ENCODE assay signal across 13 mouse cellular contexts in the genomic region with DNA sequence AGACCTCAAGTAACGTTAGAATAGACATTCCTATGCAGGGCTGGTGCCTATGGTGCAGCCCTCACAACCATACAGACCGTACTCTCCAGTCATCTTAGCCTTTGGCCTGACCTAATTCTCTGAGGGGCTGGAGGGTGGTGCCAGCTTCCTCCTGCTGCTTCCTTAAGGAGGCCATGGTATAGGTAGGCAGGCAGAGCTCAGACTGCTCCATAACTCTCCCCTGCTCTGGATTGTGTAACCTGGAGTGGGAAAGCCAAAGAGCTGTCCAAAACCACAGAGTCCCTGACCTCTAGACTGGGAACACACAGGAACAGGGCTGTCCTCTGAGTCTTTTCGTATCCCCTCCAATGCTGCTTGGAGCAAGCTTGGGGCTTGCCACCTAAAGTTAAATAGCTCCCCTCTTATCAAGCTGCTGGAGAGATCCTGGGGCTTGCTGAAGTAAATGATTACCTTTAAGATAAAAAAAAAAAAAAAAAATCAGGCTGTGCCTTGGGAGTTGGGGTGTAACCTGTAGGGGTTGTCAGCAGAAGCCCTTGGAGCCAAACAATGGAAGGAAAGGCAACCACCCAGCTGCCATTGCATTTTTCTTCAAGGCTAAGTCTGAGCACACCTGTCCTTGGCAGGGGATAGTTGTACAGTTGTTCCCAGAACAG. TPM values are rescaled to one million over a fixed set of nuclear protein-coding genes. Genes with fewer than 3 reads are reported as not detected.
DNase-seq lines count a peak whose midpoint lies in the region; ATAC-seq and TF ChIP-seq lines count a peak whose summit lies in the region.
"Had no signal": no experiment of that assay in that cellular context is flagged by ENCODE, and none has a peak within 500 bp of the region (broad histone marks: within the 10 kb centered on the region; RNA-seq: fewer than 3 reads in every experiment).

No protein-coding gene starts in this region.

- peak overlapping the region; percentile 68 for H3K27ac ChIP-seq in kidney, embryonic 16.5 days (ENCODE audit: low read length)
- no peak overlapping the region for H3K27ac ChIP-seq in lung, postnatal 0 days (ENCODE audit: low read length)
- H3K27ac ChIP-seq in stomach, postnatal 0 days (replicated peaks), result no peak overlapping the region
- H3K27ac ChIP-seq in heart, embryonic 12.5 days (ENCODE audit: poor library complexity, severe bottlenecking), result no peak overlapping the region
- H3K27ac ChIP-seq: heart, embryonic 15.5 days; hindbrain, embryonic 15.5 days; limb, embryonic 10.5 days; macrophage; midbrain, embryonic 13.5 days had no signal

- peak; percentile 32; the same call in 1 of the 2 replicates for ATAC-seq in kidney, embryonic 16.5 days (ENCODE audit: low FRiP score, low TSS enrichment)
- ATAC-seq in lung, postnatal 0 days, result peak; percentile 89
- peak; percentile 31; the same call in 1 of the 2 replicates for ATAC-seq in stomach, postnatal 0 days (ENCODE audit: low FRiP score, low TSS enrichment)
- no peak for ATAC-seq in heart, embryonic 12.5 days (ENCODE audit: insufficient number of reproducible peaks, low FRiP score)
- ATAC-seq: midbrain, embryonic 13.5 days had no signal

- H3K9ac ChIP-seq in kidney, embryonic 16.5 days (replicated peaks; ENCODE audit: low read length), result no peak overlapping the region
- no peak overlapping the region for H3K9ac ChIP-seq in lung, postnatal 0 days (replicated peaks; ENCODE audit: low read depth)
- H3K9ac ChIP-seq in stomach, postnatal 0 days (ENCODE audit: low read length), result no peak overlapping the region
- no peak overlapping the region for H3K9ac ChIP-seq in heart, embryonic 12.5 days
- H3K9ac ChIP-seq: heart, embryonic 15.5 days; hindbrain, embryonic 15.5 days; midbrain, embryonic 13.5 days had no signal

- no peaks in the 10 kb centered on the region for H3K36me3 ChIP-seq in kidney, embryonic 16.5 days (ENCODE audit: insufficient read depth, low read length)
- H3K36me3 ChIP-seq in lung, postnatal 0 days (ENCODE audit: insufficient read depth, low read length), result no peaks in the 10 kb centered on the region
- peaks cover 6% of the 10 kb centered on the region for H3K36me3 ChIP-seq in stomach, postnatal 0 days (ENCODE audit: control insufficient read depth, insufficient read depth, low read length)
- H3K36me3 ChIP-seq in heart, embryonic 12.5 days, result no peaks in the 10 kb centered on the region
- H3K36me3 ChIP-seq: heart, embryonic 15.5 days; hindbrain, embryonic 15.5 days; limb, embryonic 10.5 days had no signal

- H3K4me1 ChIP-seq in kidney, embryonic 16.5 days (ENCODE audit: insufficient read depth, low read length), result peaks cover 18% of the 10 kb centered on the region
- peaks cover 7% of the 10 kb centered on the region; the same call in 1 of the 2 replicates for H3K4me1 ChIP-seq in lung, postnatal 0 days (ENCODE audit: insufficient read depth, low read depth, low read length)
- H3K4me1 ChIP-seq in stomach, postnatal 0 days (replicated peaks; ENCODE audit: control insufficient read depth, insufficient read depth), result 0 out of 2 replicates have a peak, but pooled peaks cover 3% of the 10 kb centered on the region
- peaks cover 13% of the 10 kb centered on the region for H3K4me1 ChIP-seq in heart, embryonic 12.5 days (replicated peaks)

- peaks cover 17% of the 10 kb centered on the region for H3K27me3 ChIP-seq in kidney, embryonic 16.5 days (ENCODE audit: insufficient read depth, low read length)
- peaks cover 20% of the 10 kb centered on the region for H3K27me3 ChIP-seq in lung, postnatal 0 days (replicated peaks; ENCODE audit: insufficient read depth, low read length)
- peaks cover 3% of the 10 kb centered on the region for H3K27me3 ChIP-seq in stomach, postnatal 0 days (ENCODE audit: control insufficient read depth, insufficient read depth, low read length)
- H3K27me3 ChIP-seq in heart, embryonic 12.5 days (replicated peaks), result peaks cover 48% of the 10 kb centered on the region

- TF ChIP-seq EP300 in lung, postnatal 0 days (IDR thresholded peaks at IDR 0.05), result no peak
- no peak for TF ChIP-seq EP300 in stomach, postnatal 0 days (optimal IDR thresholded peaks at IDR 0.05)

- no peak overlapping the region for H3K4me2 ChIP-seq in kidney, embryonic 16.5 days (replicated peaks; ENCODE audit: low read depth, low read length)
- H3K4me2 ChIP-seq in lung, postnatal 0 days (replicated peaks; ENCODE audit: low read depth, low read length), result no peak overlapping the region
- H3K4me2 ChIP-seq in stomach, postnatal 0 days (replicated peaks; ENCODE audit: low read depth), result no peak overlapping the region
- H3K4me2 ChIP-seq in heart, embryonic 12.5 days, result no peak overlapping the region
- H3K4me2 ChIP-seq: heart, embryonic 15.5 days; hindbrain, embryonic 15.5 days; midbrain, embryonic 13.5 days had no signal

- no peak for TF ChIP-seq CTCF in lung, postnatal 0 days (IDR thresholded peaks at IDR 0.05)
- TF ChIP-seq CTCF in stomach, postnatal 0 days (IDR thresholded peaks at IDR 0.05; ENCODE audit: low read depth), result no peak

- H3K4me3 ChIP-seq in kidney, embryonic 16.5 days (ENCODE audit: low read length), result no peak overlapping the region
- no peak overlapping the region for H3K4me3 ChIP-seq in lung, postnatal 0 days (ENCODE audit: low read depth, low read length)
- no peak overlapping the region for H3K4me3 ChIP-seq in stomach, postnatal 0 days (ENCODE audit: low read depth, low read length)
- H3K4me3 ChIP-seq in heart, embryonic 12.5 days, result no peak overlapping the region
- H3K4me3 ChIP-seq: heart, embryonic 15.5 days; hindbrain, embryonic 15.5 days; limb, embryonic 10.5 days; midbrain, embryonic 13.5 days had no signal

- no peak for DNase-seq in kidney, postnatal 4 days
- DNase-seq in fat pad, adult 2 months (ENCODE audit: extremely low read depth, low read depth, low spot score), result peak; percentile 46
- peak; percentile 76 for DNase-seq in lung, postnatal 0 days (ENCODE audit: low spot score)
- DNase-seq in stomach, postnatal 0 days (ENCODE audit: low spot score), result peak; percentile 19
- DNase-seq in cerebellum, adult 8-10 months, result no peak
- DNase-seq: right cerebral cortex, postnatal 4 days had no signal

- no peaks in the 10 kb centered on the region for H3K9me3 ChIP-seq in kidney, embryonic 16.5 days (ENCODE audit: low read length)
- H3K9me3 ChIP-seq in lung, postnatal 0 days (ENCODE audit: low read length), result no peaks in the 10 kb centered on the region
- H3K9me3 ChIP-seq in stomach, postnatal 0 days (ENCODE audit: control insufficient read depth, low read length), result no peaks in the 10 kb centered on the region
- H3K9me3 ChIP-seq in heart, embryonic 12.5 days (replicated peaks), result no peaks in the 10 kb centered on the region
- H3K9me3 ChIP-seq: heart, embryonic 15.5 days; hindbrain, embryonic 15.5 days; limb, embryonic 10.5 days; midbrain, embryonic 13.5 days had no signal

- 74% methylated on average over 3 of the region's 3 CpGs for WGBS in kidney, embryonic 16.5 days
- WGBS in lung, postnatal 0 days, result 47% methylated on average over 3 of the region's 3 CpGs
- WGBS in stomach, postnatal 0 days, result 64% methylated on average over 3 of the region's 3 CpGs
- 76% methylated on average over 3 of the region's 3 CpGs for WGBS in heart, embryonic 12.5 days

RNA-seq across cellular contexts. Expression of a gene that starts 9.3 kb away (rescaled TPM):
- 9.3 and 9.5 TPM in 2 replicates for polyA plus RNA-seq in kidney, embryonic 16.5 days (2015; fragmentation: Nextera tagmentation; extraction: Ambion mirVana)
- polyA plus RNA-seq in lung, postnatal 0 days (2015; fragmentation: Nextera tagmentation; extraction: Ambion mirVana), result 5.0 and 5.5 TPM in 2 replicates
- 3.9 and 4.5 TPM in 2 replicates for polyA plus RNA-seq in stomach, postnatal 0 days (2015; fragmentation: Nextera tagmentation; extraction: Ambion mirVana)
- 2.6 and 2.9 TPM in 2 replicates for polyA plus RNA-seq in heart, embryonic 12.5 days (2016; fragmentation: Nextera tagmentation; extraction: Ambion mirVana)

RNA-seq across cellular contexts. Expression of a gene that starts 23.5 kb away (rescaled TPM):
- 0.37 and 0.57 TPM in 2 replicates for polyA plus RNA-seq in kidney, embryonic 16.5 days (2015; fragmentation: Nextera tagmentation; extraction: Ambion mirVana)
- 37.3 and 41.4 TPM in 2 replicates for polyA plus RNA-seq in lung, postnatal 0 days (2015; fragmentation: Nextera tagmentation; extraction: Ambion mirVana)
- 0.51 and 0.53 TPM in 2 replicates for polyA plus RNA-seq in stomach, postnatal 0 days (2015; fragmentation: Nextera tagmentation; extraction: Ambion mirVana)
- polyA plus RNA-seq in heart, embryonic 12.5 days (2016; fragmentation: Nextera tagmentation; extraction: Ambion mirVana), result not detected in 2 replicates

RNA-seq across cellular contexts. Expression of a gene that starts 28.6 kb away (rescaled TPM):
- 54.4 and 56.0 TPM in 2 replicates for polyA plus RNA-seq in kidney, embryonic 16.5 days (2015; fragmentation: Nextera tagmentation; extraction: Ambion mirVana)
- 23.7 and 28.5 TPM in 2 replicates for polyA plus RNA-seq in lung, postnatal 0 days (2015; fragmentation: Nextera tagmentation; extraction: Ambion mirVana)
- polyA plus RNA-seq in stomach, postnatal 0 days (2015; fragmentation: Nextera tagmentation; extraction: Ambion mirVana), result 38.6 and 38.8 TPM in 2 replicates
- polyA plus RNA-seq in heart, embryonic 12.5 days (2016; fragmentation: Nextera tagmentation; extraction: Ambion mirVana), result 39.9 and 40.5 TPM in 2 replicates

RNA-seq across cellular contexts. Expression of a gene that starts 28.9 kb away (rescaled TPM):
- 5.8 and 6.5 TPM in 2 replicates for polyA plus RNA-seq in kidney, embryonic 16.5 days (2015; fragmentation: Nextera tagmentation; extraction: Ambion mirVana)
- 1.1 and 1.3 TPM in 2 replicates for polyA plus RNA-seq in lung, postnatal 0 days (2015; fragmentation: Nextera tagmentation; extraction: Ambion mirVana)
- polyA plus RNA-seq in stomach, postnatal 0 days (2015; fragmentation: Nextera tagmentation; extraction: Ambion mirVana), result 1.4 and 1.5 TPM in 2 replicates
- polyA plus RNA-seq in heart, embryonic 12.5 days (2016; fragmentation: Nextera tagmentation; extraction: Ambion mirVana), result 6.1 and 6.8 TPM in 2 replicates

Comparison
In these comparisons a context has a peak if more than half of its experiments do, and no peak if none do; other contexts are left out.
1. DNase-seq: peak in fat pad, adult 2 months (single experiment), lung, postnatal 0 days (single experiment) and stomach, postnatal 0 days (single experiment); none in kidney, postnatal 4 days (0 of 2) and cerebellum, adult 8-10 months (single experiment).
2. RNA of a gene that starts 23.5 kb away (polyA plus RNA-seq): 37.3 to 41.4 TPM in lung, postnatal 0 days; 0.51 to 0.53 TPM in stomach, postnatal 0 days, 0.37 to 0.57 TPM in kidney, embryonic 16.5 days and not detected in heart, embryonic 12.5 days; every median in the first group is over 10 times any median in the second.